Mouse (Mus musculus) olfactory bulb, adult 2 months (tissue): ENCODE measurements around the gene Litaf. TPM values are rescaled to one million over a fixed set of nuclear protein-coding genes. Genes with fewer than 3 reads are reported as not detected.

Experiments
- H3K27ac ChIP-seq: fragments of 200-500 bp; 2 replicates; pipeline ENCODE4 v1.5.1; 2012; ENCODE audit warnings: low read depth, low read length; ENCODE audit not compliant: insufficient read depth
- H3K4me1 ChIP-seq: fragments of 200-500 bp; 2 replicates; pipeline ENCODE4 v1.6.1; 2012; ENCODE audit warnings: low read length; ENCODE audit not compliant: control insufficient read depth, insufficient read depth
- H3K4me3 ChIP-seq: fragments of 200-500 bp; 2 replicates; pipeline ENCODE4 v1.5.1; 2012; ENCODE audit warnings: mild to moderate bottlenecking, low read depth, low read length, moderate library complexity; ENCODE audit not compliant: insufficient read depth
- CTCF ChIP-seq: fragments of 200-500 bp; IDR thresholded peaks from 2 replicates; pipeline ENCODE4 v1.5.1; 2012; ENCODE audit warnings: low read depth, mild to moderate bottlenecking, low read length, moderate library complexity; ENCODE audit not compliant: insufficient read depth
- POLR2A ChIP-seq: fragments of 200-500 bp; IDR thresholded peaks from 2 replicates; pipeline ENCODE4 v1.6.1; 2012; ENCODE audit warnings: mild to moderate bottlenecking, low read depth, low read length, moderate library complexity; ENCODE audit not compliant: insufficient read depth
- WGBS: fragments of 180-500 bp; shearing (Covaris S2); methylation state at CpG from one replicate; pipeline ENCODE4 v1.1.7; 2018; 5-methylcytosine and 5-hydroxymethylcytosine counted together
- polyA plus RNA-seq: library from polyadenylated mRNA; stranded (reverse); fragments of >200 nt; gene quantifications from 2 replicates; pipeline ENCODE4 v1.2.4, GENCODE M21; 2012; ENCODE audit warnings: low replicate concordance; ENCODE audit not compliant: missing spikeins, insufficient read depth, insufficient read length

Gene Litaf
- polyA plus RNA-seq, 1 experiment = not detected

DNA sequence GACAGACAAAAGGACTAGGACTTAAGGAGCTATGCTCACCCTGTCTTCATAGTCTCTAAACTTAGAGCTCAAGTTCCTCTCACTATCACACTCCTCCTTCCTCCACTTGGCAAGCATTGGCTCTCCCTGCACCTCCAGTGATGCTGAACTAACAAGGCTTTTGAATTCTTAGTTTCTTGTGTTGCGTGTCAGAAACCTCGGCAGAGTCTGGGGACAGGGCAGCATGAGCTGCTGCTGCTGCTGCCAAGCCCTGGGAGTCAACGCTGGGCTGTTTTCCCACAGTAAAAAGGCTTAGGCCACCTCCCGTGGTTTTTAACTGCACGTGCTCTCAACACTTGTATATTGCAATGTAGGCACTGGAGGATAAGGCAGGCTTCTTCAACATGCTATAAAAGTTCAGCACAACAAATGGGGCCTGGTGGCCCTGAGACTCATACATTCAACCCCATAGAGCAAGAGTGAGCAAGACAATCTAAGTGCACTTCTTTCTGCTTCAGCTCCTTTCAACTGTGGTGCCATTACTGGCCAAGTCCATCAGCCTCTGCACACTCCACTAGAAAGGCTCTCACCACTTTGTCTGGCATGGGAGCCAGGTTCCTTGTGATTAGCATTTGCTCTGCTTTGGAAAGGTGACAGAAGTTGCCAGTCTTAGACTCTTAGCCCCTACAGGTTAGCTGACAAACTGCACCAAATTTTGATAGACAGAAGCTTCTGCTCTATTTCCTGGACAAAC, 21.1 kb upstream of the Litaf start:
- peaks cover 25% of the 10 kb centered on the region for H3K4me1 ChIP-seq
- H3K4me3 ChIP-seq = no peak overlapping the region
- WGBS = 17% methylated on average over 5 of the region's 5 CpGs
- no peak for TF ChIP-seq CTCF
- no peak for TF ChIP-seq POLR2A
- H3K27ac ChIP-seq = peak overlapping the region; percentile 78

DNA sequence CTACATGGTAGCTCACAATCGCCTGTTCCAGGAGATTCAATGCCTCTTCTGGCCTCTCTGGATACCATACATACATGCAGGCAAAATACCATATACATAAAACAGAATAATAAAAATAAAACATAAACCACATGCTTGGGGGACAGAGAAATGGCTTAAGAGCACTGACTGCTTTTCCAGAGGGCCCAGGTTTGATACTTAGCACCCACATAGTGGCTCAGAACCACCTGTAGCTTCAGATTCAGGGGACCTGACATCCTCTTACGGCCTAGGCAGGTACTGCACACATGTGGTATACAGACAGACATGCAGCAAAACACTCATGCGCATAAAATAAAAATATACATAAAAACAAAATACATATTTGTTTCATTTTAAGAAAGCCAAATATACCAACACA, 20.3 kb upstream of the Litaf start:
- H3K27ac ChIP-seq = no peak overlapping the region
- TF ChIP-seq CTCF (no peak), POLR2A (no peak)
- H3K4me1 ChIP-seq = peaks cover 21% of the 10 kb centered on the region
- WGBS = 88% methylated on average over 3 of the region's 3 CpGs
- H3K4me3 ChIP-seq = no peak overlapping the region

GRCm38 (mm10) chr16:11084181-11084580, 18.2 kb upstream of the Litaf start:
- TF ChIP-seq POLR2A (no peak), CTCF (no peak)
- peaks cover 13% of the 10 kb centered on the region for H3K4me1 ChIP-seq
- H3K4me3 ChIP-seq = no peak overlapping the region
- 91% methylated on average over 8 of the region's 8 CpGs for WGBS
- no peak overlapping the region; the same call in 1 of the 2 replicates for H3K27ac ChIP-seq

DNA sequence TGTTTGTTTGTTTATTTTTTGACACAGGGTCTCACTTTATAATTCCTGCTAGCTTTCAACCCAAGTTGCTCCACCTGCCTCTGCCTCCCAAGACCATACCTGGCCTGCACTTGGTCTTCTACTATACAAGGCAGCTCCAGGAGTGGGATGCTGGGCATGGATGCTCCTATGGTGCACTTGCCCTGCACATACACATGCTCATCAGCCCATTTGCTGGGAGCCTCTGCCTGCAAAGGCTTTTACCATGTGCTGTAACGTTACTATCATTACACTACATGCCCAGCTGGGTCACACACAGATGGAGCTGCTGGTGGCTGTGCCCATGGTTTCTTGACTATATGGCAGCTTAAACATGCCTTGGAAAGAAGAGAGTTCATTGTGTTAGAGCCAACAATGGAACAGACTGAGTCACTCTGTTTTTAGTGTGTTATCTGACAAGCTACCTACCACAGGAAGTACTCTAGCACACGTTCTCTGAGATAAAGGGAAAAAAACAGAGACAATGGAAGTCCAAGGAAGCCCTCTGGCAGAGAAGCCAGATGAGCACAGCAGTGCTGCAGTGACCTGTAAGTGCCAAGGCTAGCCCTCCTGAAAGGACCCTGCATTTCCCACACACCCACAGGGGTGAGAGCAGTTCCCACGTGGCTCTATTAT, 12.4 kb upstream of the Litaf start:
- H3K27ac ChIP-seq = 0 out of 2 replicates have a peak overlapping the region, but pooled peaks have one; percentile 0
- H3K4me3 ChIP-seq = no peak overlapping the region
- WGBS = 31% methylated on average over 3 of the region's 3 CpGs
- TF ChIP-seq CTCF (no peak), POLR2A (no peak)
- peaks cover 24% of the 10 kb centered on the region for H3K4me1 ChIP-seq

GRCm38 (mm10) chr16:11077601-11078201, 11.7 kb upstream of the Litaf start:
- Histone ChIP-seq H3K4me1 (peaks cover 30% of the 10 kb centered on the region), H3K4me3 (no peak overlapping the region), H3K27ac (peak overlapping the region; percentile 8)
- WGBS = 46% methylated on average over 9 of the region's 9 CpGs
- TF ChIP-seq CTCF (no peak), POLR2A (no peak)

GRCm38 (mm10) chr16:11073060-11073459, 7.1 kb upstream of the Litaf start:
- Histone ChIP-seq H3K4me3 (no peak overlapping the region), H3K27ac (peak overlapping the region; percentile 39), H3K4me1 (peaks cover 60% of the 10 kb centered on the region)
- 32% methylated on average over 6 of the region's 6 CpGs for WGBS
- TF ChIP-seq POLR2A (no peak), CTCF (no peak)

GRCm38 (mm10) chr16:11072454-11072853, 6.5 kb upstream of the Litaf start:
- peak overlapping the region; percentile 39 for H3K27ac ChIP-seq
- TF ChIP-seq POLR2A (no peak), CTCF (no peak)
- no peak overlapping the region for H3K4me3 ChIP-seq
- peaks cover 60% of the 10 kb centered on the region for H3K4me1 ChIP-seq
- 48% methylated on average over 8 of the region's 8 CpGs for WGBS

- H3K27ac ChIP-seq = peak overlapping the region; percentile 39; the same call in 1 of the 2 replicates
- TF ChIP-seq CTCF = no peak
- TF ChIP-seq POLR2A = no peak
- 71% methylated on average over 4 of the region's 4 CpGs for WGBS
These were observed 5.9 kb upstream of the Litaf start for GRCm38 (mm10) chr16:11071887-11072286.

DNA sequence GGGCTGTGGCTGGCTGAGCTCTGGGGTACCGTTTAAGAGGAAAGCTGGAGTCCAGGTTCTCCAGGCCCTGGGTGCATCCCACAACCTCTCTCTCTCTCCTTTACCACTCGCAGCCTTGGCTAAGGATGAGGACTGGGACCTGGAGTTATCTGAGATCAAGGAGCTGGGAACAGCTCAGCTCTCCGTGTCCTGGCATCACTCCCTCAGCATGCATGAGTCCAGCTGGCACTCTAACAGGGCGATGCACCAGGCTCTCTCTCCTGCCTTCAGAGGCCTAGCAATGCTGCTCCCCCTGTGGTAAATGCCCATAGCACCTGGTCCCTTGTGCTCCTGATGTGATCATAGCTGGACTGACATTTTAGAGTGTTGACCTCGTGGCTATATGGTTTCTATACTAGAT, 5.2 kb upstream of the Litaf start:
- Histone ChIP-seq H3K4me3 (no peak overlapping the region), H3K4me1 (peaks cover 61% of the 10 kb centered on the region), H3K27ac (0 out of 2 replicates have a peak overlapping the region, but pooled peaks have one; percentile 16)
- TF ChIP-seq POLR2A = no peak
- no peak for TF ChIP-seq CTCF
- WGBS = 26% methylated on average over 5 of the region's 5 CpGs

More at GRCm38 (mm10) chr16:11071887-11072286, 5.9 kb upstream of the Litaf start:
- no peak overlapping the region for H3K4me3 ChIP-seq
- H3K4me1 ChIP-seq = peaks cover 61% of the 10 kb centered on the region
